Mouse (Mus musculus) testis, postnatal 10 days (tissue): ENCODE data around the gene Utf1.

ENCODE experiments used
- DNase-seq: peaks from one replicate; pipeline ENCODE4 v3.0.0; 2021; ENCODE audit warnings: low spot score

Utf1 gene

DNA sequence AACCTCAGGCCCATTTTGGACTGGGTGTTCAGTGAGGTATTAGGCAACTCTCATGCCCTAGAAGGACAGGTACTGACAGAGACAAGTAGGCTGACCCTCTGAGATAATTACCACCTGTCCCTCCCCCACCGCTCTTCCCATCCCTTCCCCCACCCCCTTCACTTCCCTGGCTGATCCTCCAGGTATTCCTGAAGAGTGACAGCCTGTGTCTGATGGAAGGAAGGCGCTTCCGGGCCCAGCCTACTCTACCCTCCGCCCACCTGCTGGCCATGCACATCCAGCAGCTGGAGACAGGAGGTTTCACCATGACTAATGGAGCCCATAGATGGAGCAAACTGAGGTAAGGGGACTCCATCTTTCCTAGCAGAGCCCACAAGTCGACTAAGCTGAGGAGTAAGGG, 5.8 kb upstream of the Utf1 start:
- DNase-seq = no peak

DNA sequence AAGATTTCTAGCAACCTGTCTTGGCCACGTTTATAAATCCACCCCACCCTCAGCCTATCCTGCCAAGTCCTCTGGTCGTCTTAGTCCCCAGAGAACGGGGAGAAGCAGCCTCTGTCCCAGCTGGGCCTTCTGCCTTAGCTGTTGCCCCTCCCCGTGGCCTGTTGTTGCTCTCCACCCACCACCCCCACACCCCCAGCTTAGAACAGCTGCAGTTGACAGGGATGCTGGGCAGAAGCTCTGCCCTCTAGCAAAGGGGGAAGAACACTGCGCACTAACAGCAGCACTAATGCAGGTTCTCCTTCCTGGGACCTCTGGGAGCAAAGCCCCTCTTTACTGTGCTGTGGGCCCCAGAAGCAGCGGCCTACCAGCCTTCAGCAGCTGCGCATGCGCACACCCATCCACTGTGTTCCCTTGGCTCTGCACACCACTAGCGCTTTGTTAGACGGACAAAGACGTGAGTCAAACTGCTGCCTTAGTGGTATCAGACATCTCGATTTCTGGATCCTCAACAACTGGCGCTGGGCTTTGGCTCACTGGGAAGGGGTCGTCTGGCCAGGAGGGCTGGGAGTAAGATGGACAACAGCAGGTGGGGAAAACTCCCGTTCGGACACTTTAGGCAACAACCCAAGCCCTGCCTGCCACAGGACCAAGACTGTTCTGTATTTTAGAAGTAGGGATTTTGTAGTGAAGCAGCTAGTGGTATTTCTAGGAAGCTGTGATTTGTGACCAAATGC, 2.9 kb upstream of the Utf1 start:
- no peak for DNase-seq

DNA sequence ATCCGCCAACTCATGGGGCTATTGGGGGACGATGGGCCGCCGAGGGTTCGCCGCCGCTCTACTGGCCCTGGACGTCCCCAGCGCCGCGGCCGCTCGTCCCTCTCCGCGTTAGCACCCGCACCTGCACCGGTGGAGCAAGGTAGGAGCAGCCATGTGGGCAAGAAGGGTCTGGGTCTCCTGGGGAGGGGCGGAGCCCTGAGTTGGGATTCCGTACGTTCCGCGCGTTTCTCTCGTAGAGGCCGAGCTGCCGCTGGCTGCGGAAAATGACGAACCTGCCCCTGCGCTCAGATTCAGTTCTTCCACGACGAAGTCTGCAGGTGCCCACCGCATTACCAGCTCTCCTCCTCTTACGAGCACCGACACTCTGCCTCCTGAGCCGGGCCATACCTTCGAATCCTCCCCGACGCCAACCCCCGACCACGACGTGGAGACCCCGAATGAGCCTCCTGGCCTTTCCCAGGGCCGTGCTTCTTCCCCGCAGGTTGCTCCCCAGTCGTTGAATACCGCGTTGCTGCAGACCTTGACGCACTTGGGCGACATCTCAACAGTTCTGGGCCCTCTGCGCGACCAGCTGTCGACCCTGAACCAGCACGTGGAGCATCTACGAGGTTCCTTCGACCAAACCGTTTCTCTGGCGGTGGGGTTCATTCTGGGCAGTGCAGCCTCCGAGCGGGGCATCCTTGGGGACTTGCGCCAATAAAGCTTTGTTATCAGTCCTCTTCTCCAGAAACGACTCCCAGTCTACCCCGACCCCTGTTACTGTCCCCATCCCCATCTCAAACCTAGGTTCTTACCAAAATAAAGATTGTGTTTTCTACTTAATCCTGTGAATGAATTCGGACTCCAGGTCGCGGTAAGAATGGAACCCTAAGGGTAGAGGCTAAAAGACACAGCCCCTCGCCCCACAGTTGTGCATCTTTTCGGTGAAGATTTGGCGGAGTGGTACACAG, 977 bp downstream of the Utf1 start:
- DNase-seq = no peak

DNA sequence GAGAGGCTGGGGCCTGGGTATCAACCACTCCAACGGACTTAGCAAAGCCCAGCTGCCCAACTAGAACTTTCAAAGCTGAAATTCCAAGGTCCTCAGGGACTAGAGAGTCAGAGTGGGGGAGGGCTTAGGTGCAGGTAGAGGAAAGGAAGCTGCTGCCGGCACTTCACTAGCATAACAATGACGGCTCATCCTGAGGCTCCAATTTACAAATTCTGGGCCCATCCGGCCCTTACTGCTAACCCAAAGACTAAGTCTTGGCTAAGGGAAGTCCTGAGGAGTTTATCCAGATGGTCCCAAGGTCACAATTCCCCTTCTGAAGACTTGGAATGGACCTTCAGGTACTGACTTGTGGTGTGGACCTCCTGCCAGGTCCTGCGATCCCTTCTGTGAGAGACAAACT, 1.9 kb downstream of the Utf1 start:
- DNase-seq = no peak

DNA sequence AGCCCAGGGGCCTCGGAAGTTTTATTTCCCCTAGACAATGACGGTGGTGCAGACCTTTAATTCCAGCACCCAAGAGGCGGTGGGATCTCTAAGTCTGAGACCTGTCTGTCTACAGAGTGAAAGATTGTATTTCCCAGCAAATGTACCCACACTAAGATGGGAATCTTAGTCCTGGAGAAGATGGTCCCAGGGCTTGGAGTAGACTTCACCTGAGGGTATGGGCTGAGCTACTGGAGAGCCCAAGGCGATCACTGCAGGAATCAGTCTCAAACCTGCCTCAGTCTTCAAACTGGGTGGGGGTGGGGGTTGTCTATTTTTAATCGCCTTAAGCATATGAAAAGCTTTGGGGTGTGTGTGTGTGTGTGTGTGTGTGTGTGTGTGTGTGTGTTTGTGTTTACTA, 2.4 kb downstream of the Utf1 start:
- no peak for DNase-seq

DNA sequence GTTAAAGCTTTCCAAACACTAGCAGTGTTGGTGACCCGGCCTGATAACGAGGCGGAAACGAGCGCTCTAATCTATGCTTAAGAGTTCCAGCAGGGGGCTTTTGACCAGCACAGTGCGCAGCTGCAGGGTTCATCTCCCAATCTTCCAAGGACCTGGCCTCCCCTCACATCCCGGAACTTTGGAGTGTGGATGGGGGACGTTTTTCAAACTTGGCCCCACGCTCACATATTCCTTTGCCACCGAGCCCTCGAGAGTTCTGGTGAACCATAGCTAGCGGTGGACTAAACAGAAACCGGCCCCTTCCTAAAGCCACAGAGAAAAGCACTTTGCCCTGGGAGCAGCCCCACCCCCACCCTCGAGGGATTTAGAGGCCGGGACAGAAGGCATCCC, 6.3 kb downstream of the Utf1 start:
- peak; percentile 70 for DNase-seq

DNA sequence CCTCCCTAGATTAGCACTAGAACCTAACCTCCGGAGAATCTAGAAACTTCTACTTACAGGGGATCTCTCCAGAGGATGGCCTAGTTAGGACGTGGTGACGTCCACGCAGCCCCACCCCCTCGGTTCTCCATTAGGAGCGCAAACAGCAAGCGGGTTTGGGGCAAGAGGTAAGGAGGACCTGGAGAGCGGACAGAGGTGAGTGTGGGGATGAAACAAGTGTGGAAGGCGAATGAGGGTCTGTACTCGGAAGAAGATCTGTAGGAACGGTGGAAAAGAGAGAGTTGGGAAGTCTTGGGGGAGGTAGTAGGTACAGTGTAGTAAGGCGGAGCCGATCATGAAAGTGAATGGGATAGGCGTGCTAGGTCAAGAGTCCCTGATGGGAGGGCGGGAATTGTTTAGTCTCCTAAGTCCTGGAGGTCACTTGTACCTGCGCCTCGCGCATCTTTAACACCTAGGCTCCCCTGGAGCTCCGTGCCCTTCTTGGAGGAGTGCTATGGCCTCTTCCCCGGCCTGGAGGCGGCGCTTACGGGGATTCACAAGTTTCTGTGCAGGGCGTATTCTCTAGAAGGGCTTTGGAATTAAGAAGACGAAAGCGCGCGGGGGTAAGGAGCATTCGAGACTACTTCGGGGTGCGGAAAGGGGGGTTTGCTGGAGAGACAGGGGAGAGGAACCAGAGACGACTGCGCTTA, 6.8 kb downstream of the Utf1 start:
- peak; percentile 71 for DNase-seq

DNA sequence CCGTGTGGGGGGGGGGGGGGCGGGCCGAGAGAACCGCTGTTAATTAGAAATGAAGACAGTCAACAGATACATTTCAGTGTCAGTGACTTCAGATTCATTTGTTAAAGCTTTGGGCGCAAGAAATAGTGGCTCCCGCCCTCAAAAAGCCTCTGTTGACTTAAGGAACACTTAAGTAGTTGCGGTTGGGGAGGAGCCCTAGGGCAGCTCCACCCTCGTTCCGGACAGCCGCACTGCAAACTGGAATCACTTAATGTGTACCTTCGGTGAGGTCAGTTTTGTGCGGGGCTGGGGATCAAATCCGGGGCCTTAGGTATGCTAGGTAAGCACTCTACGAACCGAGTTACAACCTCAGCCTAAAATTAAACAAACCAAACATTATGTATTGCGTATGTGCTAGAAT, 7.5 kb downstream of the Utf1 start:
- peak; percentile 58 for DNase-seq

DNA sequence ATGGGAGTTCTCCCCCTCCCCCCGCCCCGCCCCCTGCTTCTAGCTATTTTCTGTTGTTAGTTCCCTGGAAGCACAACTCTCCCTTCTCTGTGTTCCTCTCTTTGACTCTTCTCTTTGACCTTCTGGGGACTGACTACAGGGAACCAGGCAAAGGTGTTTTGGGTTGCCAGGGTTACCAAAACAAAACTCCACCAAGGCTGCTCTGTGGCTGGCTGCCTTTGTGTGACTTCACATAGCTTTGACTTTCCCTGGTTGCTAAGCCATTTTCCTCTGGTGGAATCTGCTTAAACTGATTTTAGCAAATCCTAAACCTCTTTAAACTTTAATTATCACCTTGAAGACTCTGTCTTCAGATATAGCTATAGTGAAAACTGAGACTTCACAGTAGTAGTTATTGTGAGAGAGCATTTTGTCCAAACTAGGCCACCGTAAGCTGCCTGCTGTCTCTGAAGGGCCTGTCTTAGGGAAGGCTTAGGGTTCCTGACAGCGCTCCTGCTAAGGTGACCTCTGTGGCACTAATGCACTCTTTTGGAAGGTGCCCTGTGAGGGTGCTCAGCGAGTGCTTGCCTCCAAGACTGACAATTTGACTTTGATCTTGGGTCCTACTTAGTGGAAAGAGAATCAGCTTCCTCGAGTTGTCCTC, 8.5 kb downstream of the Utf1 start:
- no peak for DNase-seq

DNA sequence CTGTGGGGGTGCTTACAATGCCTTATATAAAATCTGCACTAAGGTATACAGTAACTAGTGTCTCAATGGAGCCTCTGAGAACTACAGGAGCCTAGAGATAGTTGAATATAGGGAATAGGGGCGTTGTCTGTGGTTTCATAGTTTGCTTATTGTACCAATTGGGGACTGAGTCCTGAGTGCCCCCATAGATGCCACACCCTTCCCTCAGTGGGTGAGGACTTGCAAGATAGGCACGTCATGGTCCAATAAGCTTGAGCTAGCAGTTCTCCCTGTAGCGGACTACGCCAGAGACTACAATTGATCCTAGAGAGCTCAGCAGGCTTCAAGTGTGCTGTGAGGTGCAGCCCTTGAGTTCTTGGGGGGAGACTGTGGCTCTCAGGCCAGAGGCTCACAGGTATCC, 11.9 kb downstream of the Utf1 start:
- no peak for DNase-seq

DNA sequence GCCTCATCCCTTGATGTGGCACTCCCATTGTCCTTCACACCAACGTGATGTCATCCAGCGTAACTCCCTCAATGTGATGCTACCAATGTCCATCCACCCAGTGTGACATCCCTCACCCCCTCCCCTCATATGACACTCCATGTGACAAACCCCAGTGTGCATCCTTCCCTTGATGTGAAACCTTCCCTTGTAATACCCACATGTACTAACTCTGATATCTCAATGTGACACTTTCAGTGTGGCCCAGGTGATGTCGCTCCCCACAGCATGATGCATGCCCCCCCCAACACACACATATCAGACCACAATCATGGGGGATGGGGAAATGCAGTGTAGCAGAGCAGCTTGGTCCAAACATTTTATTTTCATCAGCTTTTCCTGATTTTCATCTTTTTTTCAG, 13.1 kb downstream of the Utf1 start:
- no peak for DNase-seq

DNA sequence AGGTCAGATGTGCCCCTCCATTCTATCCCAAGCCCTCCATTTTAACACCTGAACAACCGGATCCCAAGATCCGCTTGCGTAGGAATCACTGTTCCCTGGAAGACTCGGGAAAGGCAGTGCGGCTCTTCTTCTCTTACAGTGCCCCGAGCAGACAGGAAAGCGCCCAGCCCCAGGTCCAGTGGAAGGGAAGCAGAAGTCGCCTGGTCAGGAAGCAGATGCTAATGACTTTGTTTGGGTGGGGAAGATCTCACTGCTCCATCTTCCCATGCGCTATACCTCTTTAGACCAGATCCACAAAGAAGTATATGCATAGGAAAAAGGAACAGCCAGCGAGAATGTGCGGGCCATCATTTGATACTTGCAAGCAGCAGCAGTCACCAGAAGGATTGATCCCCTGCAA, 13.8 kb downstream of the Utf1 start:
- DNase-seq = peak; percentile 49

DNA sequence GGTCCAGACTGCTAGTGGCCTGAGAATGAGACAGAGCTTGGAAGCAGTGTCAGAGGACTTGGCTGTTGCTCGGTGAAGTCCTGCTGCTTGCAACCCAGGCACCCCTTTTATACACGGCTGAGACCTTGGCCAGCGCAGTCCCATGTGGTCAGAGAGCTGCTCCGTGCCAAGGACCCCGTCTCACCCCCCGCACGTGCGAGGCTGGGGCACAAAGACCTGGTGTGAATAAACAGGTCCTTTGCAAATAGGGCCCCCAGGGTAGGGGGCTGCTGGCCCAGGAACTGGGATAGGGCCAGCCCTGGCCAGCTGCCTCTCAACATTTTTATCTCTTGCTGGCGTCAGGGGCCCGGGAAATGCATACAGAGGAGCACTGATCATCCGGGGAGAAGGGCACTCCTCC, 14.4 kb downstream of the Utf1 start:
- peak; percentile 87 for DNase-seq

DNA sequence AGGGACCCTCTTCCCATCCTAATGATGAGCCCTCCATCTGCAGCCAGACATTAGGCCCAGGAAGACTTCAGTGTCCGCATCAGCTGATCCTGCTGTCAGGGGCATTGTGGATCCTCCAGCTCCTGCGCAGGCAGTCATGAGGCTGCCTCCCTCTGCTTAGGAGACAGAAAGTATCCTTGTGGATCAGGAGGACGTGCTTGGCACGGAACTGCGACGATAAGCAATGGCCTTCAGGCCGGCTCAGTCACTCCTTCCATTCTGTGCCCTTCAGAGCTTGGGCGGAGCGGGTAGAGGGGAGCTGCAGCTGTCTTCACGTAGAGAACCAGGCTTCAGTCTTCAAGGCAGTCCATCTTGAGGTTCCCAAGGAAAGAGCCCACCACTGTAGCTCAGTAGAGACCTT, 17.6 kb downstream of the Utf1 start:
- peak; percentile 72 for DNase-seq

DNA sequence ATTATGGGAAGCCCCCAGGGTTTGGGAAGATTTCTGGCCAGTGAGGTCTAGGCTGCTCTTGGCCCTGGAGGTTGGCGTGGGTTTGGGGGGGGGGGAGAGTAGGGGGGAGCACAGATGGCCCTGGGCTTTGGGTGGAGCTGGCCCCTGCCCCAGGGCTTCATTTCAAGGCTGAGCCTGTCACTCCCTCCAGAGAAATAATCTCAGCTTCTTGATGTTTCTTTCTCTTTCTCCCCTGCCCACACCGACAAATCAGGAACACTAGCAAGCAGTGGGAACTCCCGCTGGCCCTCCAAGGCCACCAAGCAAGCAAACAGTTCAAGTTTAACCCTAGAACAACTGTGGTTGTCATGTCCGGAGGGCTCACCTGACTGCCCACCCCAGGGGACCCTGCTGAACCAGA, 20.2 kb downstream of the Utf1 start:
- peak; percentile 46 for DNase-seq

DNA sequence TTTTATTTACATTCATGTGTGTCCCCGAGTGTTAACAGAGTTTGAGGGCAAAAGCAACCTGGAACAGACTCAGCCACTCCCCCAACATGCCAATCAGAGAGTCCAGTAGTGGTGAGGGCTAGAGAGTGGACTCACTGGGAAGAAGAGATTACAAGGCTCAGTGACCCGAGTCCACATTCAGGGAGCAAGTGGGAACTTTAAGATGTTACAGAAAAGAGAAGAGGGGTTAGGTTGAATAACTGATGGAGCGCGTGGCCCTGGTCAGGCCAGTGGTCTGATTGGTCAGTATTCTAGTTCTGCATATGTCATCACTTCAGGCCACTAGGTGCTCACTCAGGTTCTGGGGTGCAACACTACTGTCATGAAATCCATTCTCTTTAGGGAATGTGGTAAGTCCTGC, 23.6 kb downstream of the Utf1 start:
- DNase-seq = no peak

DNA sequence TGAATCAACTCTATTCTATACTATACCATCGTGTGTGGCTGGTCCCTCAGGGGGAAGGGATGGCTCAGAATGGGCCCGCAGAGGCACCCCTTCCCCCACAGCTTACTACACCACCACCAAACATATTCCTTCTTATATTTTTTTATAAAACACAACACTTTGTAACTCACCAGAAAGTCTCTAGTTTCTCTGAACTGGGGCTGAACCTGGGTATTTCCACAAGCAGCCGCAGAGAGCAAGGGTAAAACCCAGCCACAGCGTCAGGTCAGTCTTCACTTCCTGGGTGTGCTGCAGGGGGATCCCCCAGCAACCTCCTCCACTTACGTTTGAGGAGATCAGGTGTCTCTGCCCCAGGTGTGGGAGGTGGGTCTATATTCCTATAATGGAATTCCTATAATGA, 24.8 kb downstream of the Utf1 start:
- no peak for DNase-seq

DNA sequence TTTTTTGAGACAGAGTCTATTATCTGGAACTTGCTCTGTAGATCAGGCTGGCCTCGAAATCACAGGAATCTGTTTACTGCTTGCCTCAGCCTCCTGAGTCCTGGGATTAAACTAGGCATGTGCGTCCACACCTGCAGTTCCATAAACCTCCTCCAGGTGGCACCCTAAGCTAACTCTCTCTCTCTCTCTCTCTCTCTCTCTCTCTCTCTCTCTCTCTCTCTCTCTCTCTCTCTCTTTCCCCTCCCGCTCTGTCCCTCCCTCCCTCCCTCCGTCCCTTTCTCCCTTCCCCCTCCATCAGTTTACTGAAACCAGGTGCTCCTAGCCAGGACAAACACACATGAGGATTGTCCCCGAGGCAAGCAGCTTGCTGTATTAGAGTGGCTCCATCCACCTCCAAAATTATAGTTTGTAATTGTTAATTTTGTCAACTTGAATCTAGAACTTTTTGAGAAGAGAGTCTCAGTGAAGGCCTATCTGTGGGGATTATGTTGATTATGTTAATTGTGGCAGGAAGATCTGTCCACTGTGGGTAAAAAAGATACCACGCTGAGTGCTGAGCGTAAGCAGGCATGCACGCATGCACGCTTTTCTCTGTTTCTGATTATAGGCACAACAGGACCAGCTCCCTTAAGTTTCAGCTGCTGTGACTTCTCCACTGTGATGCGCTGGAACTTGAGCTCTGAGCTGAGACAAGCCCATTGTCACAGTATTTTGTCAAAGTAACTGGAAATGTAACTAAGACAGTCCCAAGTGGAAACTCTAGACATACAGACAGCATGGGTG, 25.9 kb downstream of the Utf1 start:
- peak; percentile 94 for DNase-seq

DNA sequence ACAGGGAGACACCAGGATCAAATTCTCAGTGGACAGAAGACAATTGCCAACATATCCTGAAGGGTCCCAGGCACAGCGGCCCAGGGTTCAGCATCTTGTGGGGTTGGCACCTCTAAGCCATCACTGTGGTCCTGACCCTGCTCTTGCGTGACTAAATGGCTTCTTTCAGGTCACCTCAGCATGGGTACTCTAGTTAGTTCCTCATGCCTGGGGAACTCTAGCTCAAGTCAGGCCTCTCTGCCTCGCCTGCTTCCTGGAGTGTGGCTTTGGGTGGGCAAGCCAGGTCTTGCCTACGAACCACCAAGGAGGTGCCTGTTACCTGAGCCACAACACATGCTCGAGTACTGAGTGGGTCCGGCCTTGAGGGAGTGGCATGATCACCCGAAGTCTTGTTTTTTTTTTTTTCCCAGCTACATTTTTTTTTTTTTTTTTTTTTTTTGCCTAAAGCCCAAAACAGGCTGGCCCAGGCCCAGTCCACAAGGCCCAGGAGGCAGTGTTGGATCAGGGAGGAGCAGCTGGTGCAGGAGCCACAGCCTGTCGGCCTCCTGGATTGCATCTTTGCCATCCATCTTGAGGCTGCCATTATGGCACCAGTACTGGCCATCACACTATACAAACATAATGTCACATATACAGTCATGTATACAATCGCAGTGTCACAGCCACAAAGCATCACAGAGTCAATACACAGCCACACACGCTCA, 26.8 kb downstream of the Utf1 start:
- no peak for DNase-seq

DNA sequence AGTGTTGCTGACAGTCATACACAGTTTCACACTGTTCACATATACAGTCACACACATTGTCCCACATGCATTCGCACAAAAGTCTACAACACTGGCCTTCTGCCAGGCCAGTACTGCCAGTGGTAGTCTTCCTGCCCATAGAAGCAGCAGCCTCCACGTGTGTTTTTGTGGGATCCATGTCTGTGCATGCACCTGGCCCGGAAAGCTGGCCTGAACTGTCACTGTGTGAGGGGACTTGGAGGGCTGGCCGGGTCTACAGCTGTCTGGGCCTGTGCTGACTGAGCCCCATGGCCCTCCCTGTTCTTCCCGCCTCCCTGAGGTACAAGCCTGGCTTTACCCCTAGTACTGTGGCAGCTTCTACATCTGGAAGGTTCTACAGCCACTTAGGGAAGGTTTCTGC, 27.4 kb downstream of the Utf1 start:
- DNase-seq = no peak

DNA sequence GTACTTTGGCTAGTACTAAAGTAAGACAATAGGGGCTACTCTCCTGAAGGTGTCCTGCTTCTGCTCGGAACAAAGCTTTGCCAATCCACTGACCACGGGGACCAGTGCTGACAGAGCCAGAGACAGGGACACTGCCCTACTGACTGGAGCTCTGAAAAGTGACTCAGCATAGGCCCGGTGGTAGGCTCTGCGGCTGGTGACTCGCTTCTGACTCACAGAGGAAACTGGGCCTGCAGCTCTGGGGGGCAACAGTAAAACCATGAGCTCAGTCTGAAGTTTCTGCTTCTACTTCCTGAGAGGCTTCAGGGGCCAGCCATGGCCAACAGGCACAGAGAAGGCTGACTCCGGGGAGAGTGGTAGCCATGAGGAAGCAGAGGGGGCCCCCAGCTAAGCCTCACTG, 27.8 kb downstream of the Utf1 start:
- no peak for DNase-seq
